Mouse (Mus musculus) testis, adult 2 months (tissue): ENCODE data around the gene Hspbp1.

Source experiments
- CTCF ChIP-seq: fragments of 200-500 bp; IDR thresholded peaks from 2 replicates; pipeline ENCODE4 v1.5.1; 2012; ENCODE audit warnings: low read depth, mild to moderate bottlenecking, inconsistent platforms, low read length, moderate library complexity; ENCODE audit not compliant: control insufficient read depth, insufficient read depth, insufficient replicate concordance
- POLR2A ChIP-seq: fragments of 200-500 bp; IDR thresholded peaks from 2 replicates; pipeline ENCODE4 v1.6.1; 2012; ENCODE audit warnings: low read depth, mild to moderate bottlenecking, inconsistent platforms, low read length, moderate library complexity; ENCODE audit not compliant: control insufficient read depth

DNA sequence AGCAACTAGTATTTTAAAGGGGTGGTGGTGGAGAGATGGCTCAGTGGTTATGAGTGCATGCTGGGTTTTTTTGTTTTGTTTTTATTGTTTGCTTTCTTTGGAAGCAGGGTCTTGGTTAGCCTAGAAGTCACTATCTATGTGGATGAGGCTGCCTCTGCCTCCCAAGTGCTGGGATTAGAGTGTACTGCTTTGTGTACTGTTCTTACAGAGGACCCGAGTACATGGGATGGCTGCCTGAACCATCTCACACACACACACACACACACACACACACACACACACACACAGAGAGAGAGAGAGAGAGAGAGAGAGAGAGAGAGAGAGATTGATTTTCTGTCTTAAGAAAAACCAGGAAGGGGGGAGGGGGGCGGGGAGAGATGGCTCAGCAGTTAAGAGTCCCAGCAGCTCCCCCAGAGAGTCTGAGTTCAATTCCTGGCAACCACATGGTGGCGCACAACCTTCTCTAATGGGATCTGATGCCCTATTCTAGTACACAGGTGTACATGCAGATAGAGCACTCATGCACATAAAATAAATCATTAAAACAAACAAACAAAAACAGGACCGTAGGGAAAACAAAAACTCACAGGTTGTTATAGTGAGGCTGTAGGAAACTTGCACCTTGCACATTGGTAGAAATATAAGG, 61.2 kb downstream of the Hspbp1 start:
- no peak for TF ChIP-seq POLR2A
- TF ChIP-seq CTCF, result no peak
